Mouse (Mus musculus) heart, embryonic 14.5 days (tissue): ENCODE results near the gene Med24. TPM values are rescaled to one million over a fixed set of nuclear protein-coding genes. Genes with fewer than 3 reads are reported as not detected.

ENCODE experiments used
- ATAC-seq: fragments of 200-750 bp; cut with Nextera tagmentation; 2 replicates; pipeline ENCODE4 v1.8.0; 2017; ENCODE audit warnings: low read depth, moderate TSS enrichment; ENCODE audit not compliant: insufficient number of reproducible peaks, insufficient read depth, low FRiP score
- H3K27ac ChIP-seq, 2 experiments: fragments of 200-500 bp in 1 of 2; fragments of 300-500 bp in 1 of 2; sonication (generic) in 1 of 2; replicated peaks in 1 of 2; 2 replicates each; pipeline ENCODE4 v1.5.1; 2012 to 2014; ENCODE audit warnings: low read depth in 2 of 2, low read length in 2 of 2, control low read depth in 1 of 2, mild to moderate bottlenecking in 1 of 2, mixed read lengths in 1 of 2; ENCODE audit not compliant: control insufficient read depth in 1 of 2, insufficient read depth in 1 of 2
- H3K27me3 ChIP-seq: fragments of 300-500 bp; sonication (generic); 2 replicates; pipeline ENCODE4 v1.6.1; 2014; ENCODE audit warnings: mild to moderate bottlenecking, low read length, control low read depth; ENCODE audit not compliant: control insufficient read depth, insufficient read depth
- H3K36me3 ChIP-seq: fragments of 300-500 bp; sonication (generic); 2 replicates; pipeline ENCODE4 v1.6.1; 2014; ENCODE audit warnings: mild to moderate bottlenecking, control low read depth, low read length, mixed read lengths; ENCODE audit not compliant: control insufficient read depth, insufficient read depth
- H3K4me1 ChIP-seq, 2 experiments: fragments of 200-500 bp in 1 of 2; fragments of 300-500 bp in 1 of 2; sonication (generic) in 1 of 2; 2 replicates each; pipeline ENCODE4 v1.6.1; 2012 to 2014; ENCODE audit warnings: low read length in 2 of 2, control low read depth in 1 of 2, mixed read lengths in 1 of 2; ENCODE audit not compliant: control insufficient read depth in 2 of 2, insufficient read depth in 2 of 2
- H3K4me2 ChIP-seq: fragments of 300-500 bp; sonication (generic); 2 replicates; pipeline ENCODE4 v1.6.1; 2014; ENCODE audit warnings: mild to moderate bottlenecking, low read length
- H3K4me3 ChIP-seq, 2 experiments: fragments of 200-500 bp in 1 of 2; fragments of 300-500 bp in 1 of 2; sonication (generic) in 1 of 2; 2 replicates each; pipeline ENCODE4 v1.5.1; 2012 to 2014; ENCODE audit warnings: low read length in 2 of 2, mild to moderate bottlenecking in 2 of 2, control low read depth in 1 of 2, low read depth in 1 of 2, moderate library complexity in 1 of 2; ENCODE audit not compliant: control insufficient read depth in 1 of 2, insufficient read depth in 1 of 2
- H3K9ac ChIP-seq: fragments of 300-500 bp; sonication (generic); 2 replicates; pipeline ENCODE4 v1.6.1; 2014; ENCODE audit warnings: mild to moderate bottlenecking, low read length
- H3K9me3 ChIP-seq: fragments of 300-500 bp; sonication (generic); 2 replicates; pipeline ENCODE4 v1.6.1; 2016; ENCODE audit warnings: low read length, control low read depth; ENCODE audit not compliant: control insufficient read depth
- WGBS: fragments of 180-500 bp; shearing (Covaris S2); extraction: QIAGEN DNeasy Blood & Tissue Kit; methylation state at CpG from one replicate; pipeline ENCODE4 v1.1.7; 2014; 5-methylcytosine and 5-hydroxymethylcytosine counted together
- polyA plus RNA-seq: library from polyadenylated mRNA; unstranded; fragments of >200 nt; fragmentation: Nextera tagmentation; extraction: Ambion mirVana; gene quantifications from 2 replicates; pipeline ENCODE4 v1.2.1, GENCODE M21; 2014

Med24 gene
- polyA plus RNA-seq = 28.5 and 31.0 TPM in 2 replicates

GRCm38 (mm10) chr11:98729119-98729588, at the start of gene Med24:
Gene Med24, minus strand, starts transcription at chr11:98729435.
- under 1% methylated on average over 16 of the region's 16 CpGs for WGBS
- H3K9me3 ChIP-seq = peaks cover under 1% of the 10 kb centered on the region; the same call in 1 of the 2 replicates
- peak within 1 kb of the TSS; percentile 78 for H3K9ac ChIP-seq
- peaks cover 33% of the 10 kb centered on the region for H3K36me3 ChIP-seq
- H3K27me3 ChIP-seq = no peaks in the 10 kb centered on the region
- H3K4me3 ChIP-seq = peak within 1 kb of the TSS; percentile 47 to 89
- peak; percentile 81 for ATAC-seq
- H3K27ac ChIP-seq = peak within 1 kb of the TSS; percentile 11 to 69; a peak in 3 of 4 replicates
- H3K4me2 ChIP-seq = peak within 1 kb of the TSS; percentile 76
- H3K4me1 ChIP-seq = peaks cover 4 to 10% of the 10 kb centered on the region in 2 experiments

GRCm38 (mm10) chr11:98777888-98778287, 48.7 kb upstream of the Med24 start:
- no peak for ATAC-seq
- 0 out of 2 replicates have a peak, but pooled peaks cover 4% of the 10 kb centered on the region for H3K36me3 ChIP-seq
- peak overlapping the region; percentile 52 to 98 for H3K27ac ChIP-seq
- no peak overlapping the region for H3K9ac ChIP-seq
- no peaks in the 10 kb centered on the region for H3K9me3 ChIP-seq
- H3K27me3 ChIP-seq = no peaks in the 10 kb centered on the region
- H3K4me2 ChIP-seq = 0 out of 2 replicates have a peak overlapping the region, but pooled peaks have one; percentile 2
- H3K4me1 ChIP-seq = peaks cover 39 to 60% of the 10 kb centered on the region in 2 experiments
- H3K4me3 ChIP-seq = no peak overlapping the region

- no peak for ATAC-seq
- WGBS = 16% methylated on average over 9 of the region's 9 CpGs
Measured at GRCm38 (mm10) chr11:98776843-98777590, 47.8 kb upstream of the Med24 start.

GRCm38 (mm10) chr11:98776052-98776764, 47.0 kb upstream of the Med24 start:
- Histone ChIP-seq H3K4me1 (peaks cover 43 to 61% of the 10 kb centered on the region in 2 experiments), H3K27me3 (no peaks in the 10 kb centered on the region), H3K4me3 (peak overlapping the region; percentile 2 to 31), H3K4me2 (peak overlapping the region; percentile 91), H3K9ac (peak overlapping the region; percentile 72), H3K36me3 (peaks cover 10% of the 10 kb centered on the region), H3K9me3 (no peaks in the 10 kb centered on the region), H3K27ac (peak overlapping the region; percentile 97 to 98)
- ATAC-seq = no peak
- 20% methylated on average over 12 of the region's 12 CpGs for WGBS

More at GRCm38 (mm10) chr11:98776843-98777590, 47.8 kb upstream of the Med24 start:
- no peaks in the 10 kb centered on the region for H3K27me3 ChIP-seq
- peak overlapping the region; percentile 97 to 98 for H3K27ac ChIP-seq
- H3K4me1 ChIP-seq = peaks cover 38 to 59% of the 10 kb centered on the region in 2 experiments
- 0 out of 2 replicates have a peak, but pooled peaks cover 4% of the 10 kb centered on the region for H3K36me3 ChIP-seq
- H3K9me3 ChIP-seq = no peaks in the 10 kb centered on the region
- H3K4me2 ChIP-seq = peak overlapping the region; percentile 91
- peak overlapping the region; percentile 72 for H3K9ac ChIP-seq
- peak overlapping the region in 1 of 2 experiments; percentile 31; a peak in 1 of 4 replicates for H3K4me3 ChIP-seq

GRCm38 (mm10) chr11:98775348-98776051, 46.3 kb upstream of the Med24 start:
- H3K27ac ChIP-seq = peak overlapping the region; percentile 97 to 98
- peak overlapping the region; percentile 91 for H3K4me2 ChIP-seq
- peaks cover 44 to 66% of the 10 kb centered on the region in 2 experiments for H3K4me1 ChIP-seq
- WGBS = 2% methylated on average over 15 of the region's 15 CpGs
- ATAC-seq = peak; percentile 62
- no peaks in the 10 kb centered on the region for H3K9me3 ChIP-seq
- no peaks in the 10 kb centered on the region for H3K27me3 ChIP-seq
- peaks cover 17% of the 10 kb centered on the region for H3K36me3 ChIP-seq
- peak overlapping the region; percentile 81 for H3K9ac ChIP-seq
- peak overlapping the region; percentile 57 to 60 for H3K4me3 ChIP-seq

- H3K4me1 ChIP-seq = peaks cover 49 to 72% of the 10 kb centered on the region in 2 experiments
- no peaks in the 10 kb centered on the region for H3K27me3 ChIP-seq
- H3K9ac ChIP-seq = peak within 1 kb of the TSS; percentile 81
- H3K9me3 ChIP-seq = no peaks in the 10 kb centered on the region
- ATAC-seq = no peak
- peaks cover 24% of the 10 kb centered on the region for H3K36me3 ChIP-seq
- peak within 1 kb of the TSS; percentile 57 to 60 for H3K4me3 ChIP-seq
- peak within 1 kb of the TSS; percentile 91 for H3K4me2 ChIP-seq
- 2% methylated on average over 22 of the region's 22 CpGs for WGBS
- H3K27ac ChIP-seq = peak within 1 kb of the TSS; percentile 97 to 98
Measured at GRCm38 (mm10) chr11:98774582-98775347, 45.5 kb upstream of the Med24 start, which contains the start of gene Nr1d1. Gene Nr1d1, minus strand, starts transcription at chr11:98775333.
